In the genomic region with DNA sequence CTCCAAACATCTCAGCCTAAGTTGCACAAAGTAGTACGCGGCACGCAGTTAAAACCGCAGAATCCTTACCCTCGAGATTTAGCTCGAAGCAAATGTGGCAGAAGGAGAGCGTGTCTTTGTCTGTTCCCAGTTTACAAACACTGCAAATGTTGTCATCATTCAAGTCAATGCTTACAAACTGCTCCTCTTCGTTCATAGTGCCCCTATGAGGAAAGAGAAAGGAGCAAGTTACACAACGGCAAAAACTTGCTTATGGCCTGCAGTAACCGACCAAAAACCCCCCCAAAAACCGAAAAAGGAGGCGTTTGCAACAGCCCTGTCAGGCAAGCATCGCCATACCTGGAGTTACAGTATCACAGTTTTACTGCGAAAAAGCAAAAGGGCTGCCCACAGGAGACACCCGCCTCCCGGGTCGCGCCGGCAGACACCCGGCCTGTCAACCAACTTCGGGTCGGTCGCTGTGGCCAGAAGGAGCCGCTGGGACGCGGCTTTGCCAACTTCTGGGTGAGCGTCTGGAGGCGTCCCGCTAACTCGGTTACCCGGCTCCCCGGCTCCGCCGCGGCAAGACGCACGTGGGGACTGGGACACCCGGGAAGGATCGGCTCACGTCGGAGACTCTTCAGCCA, we compare ENCODE assay signal across 8 mouse cellular contexts. TPM values are rescaled to one million over a fixed set of nuclear protein-coding genes. Genes with fewer than 3 reads are reported as not detected.
A peak's percentile ranks its signal among the peaks of the same experiment; 100 is the strongest.
DNase-seq lines count a peak whose midpoint lies in the region; ATAC-seq and TF ChIP-seq lines count a peak whose summit lies in the region.

No protein-coding gene starts in this region.

- H3K9ac ChIP-seq in limb, embryonic 13.5 days, result peak overlapping the region; percentile 91
- peak overlapping the region; percentile 86 for H3K9ac ChIP-seq in midbrain, embryonic 11.5 days (ENCODE audit: low read length)

- peak overlapping the region; percentile 92 for H3K27ac ChIP-seq in limb, embryonic 13.5 days
- peak overlapping the region; percentile 66; the same call in 1 of the 2 replicates for H3K27ac ChIP-seq in midbrain, embryonic 11.5 days (ENCODE audit: low read depth, low read length)

- H3K79me2 ChIP-seq in C2C12 (ENCODE audit: control insufficient read depth, insufficient read depth), result peaks cover 37% of the 10 kb centered on the region

- peak overlapping the region; percentile 72 for H3K4me2 ChIP-seq in limb, embryonic 13.5 days (replicated peaks)
- peak overlapping the region; percentile 64 for H3K4me2 ChIP-seq in midbrain, embryonic 11.5 days

- peaks cover 8% of the 10 kb centered on the region for H3K79me3 ChIP-seq in C2C12 (ENCODE audit: low read depth)

- H3K36me3 ChIP-seq in C2C12 (ENCODE audit: control insufficient read depth, insufficient read depth), result no peaks in the 10 kb centered on the region
- H3K36me3 ChIP-seq in limb, embryonic 13.5 days, result peaks cover 8% of the 10 kb centered on the region; the same call in 1 of the 2 replicates
- H3K36me3 ChIP-seq in midbrain, embryonic 11.5 days (ENCODE audit: control insufficient read depth, insufficient read depth, low read length), result no peaks in the 10 kb centered on the region

- peak; percentile 22 to 23 for DNase-seq in frontal cortex, postnatal 25 days (ENCODE audit: low spot score in 2 of 2)
- DNase-seq in frontal cortex, postnatal 10 days (ENCODE audit: low spot score in 2 of 2), result no peak
- peak; percentile 71 to 72 for DNase-seq in cerebellum, postnatal 10 days
- peak; percentile 95 for DNase-seq in midbrain, embryonic 11.5 days (ENCODE audit: low spot score, missing footprints)
- peak; percentile 79 for DNase-seq in thymus, postnatal 14 days

- H3K4me3 ChIP-seq in C2C12 (ENCODE audit: insufficient read depth, poor library complexity, severe bottlenecking), result peak overlapping the region; percentile 61
- H3K4me3 ChIP-seq in limb, embryonic 13.5 days, result peak overlapping the region; percentile 83
- peak overlapping the region; percentile 72 for H3K4me3 ChIP-seq in midbrain, embryonic 11.5 days (ENCODE audit: low read depth, low read length)

- peak overlapping the region; percentile 94 for H3ac ChIP-seq in C2C12 (ENCODE audit: control insufficient read depth, insufficient read length, low read depth)

- under 1% methylated on average over 41 of the region's 41 CpGs for WGBS in limb, embryonic 13.5 days
- WGBS in midbrain, embryonic 11.5 days, result under 1% methylated on average over 41 of the region's 41 CpGs

- H3K27me3 ChIP-seq in C2C12 (ENCODE audit: control insufficient read depth, insufficient read depth, insufficient read length), result no peaks in the 10 kb centered on the region
- H3K27me3 ChIP-seq in limb, embryonic 13.5 days, result no peaks in the 10 kb centered on the region
- H3K27me3 ChIP-seq in midbrain, embryonic 11.5 days (ENCODE audit: control insufficient read depth, insufficient read depth, low read length), result no peaks in the 10 kb centered on the region

- peaks cover 18% of the 10 kb centered on the region for H3K4me1 ChIP-seq in limb, embryonic 13.5 days
- peaks cover 14% of the 10 kb centered on the region for H3K4me1 ChIP-seq in midbrain, embryonic 11.5 days (ENCODE audit: control insufficient read depth, insufficient read depth, low read length)

- no peaks in the 10 kb centered on the region for H3K9me3 ChIP-seq in limb, embryonic 13.5 days
- no peaks in the 10 kb centered on the region for H3K9me3 ChIP-seq in midbrain, embryonic 11.5 days (ENCODE audit: control insufficient read depth, low read length)

- TF ChIP-seq CTCF in C2C12 (IDR thresholded peaks at IDR 0.05; ENCODE audit: control insufficient read depth, insufficient read depth, insufficient read length), result no peak

- peak; percentile 37 for ATAC-seq in granulocyte monocyte progenitor cell, adult 5-6 weeks (replicated peaks; ENCODE audit: poor library complexity, severe bottlenecking)
- ATAC-seq in limb, embryonic 13.5 days (ENCODE audit: low FRiP score, low read depth), result peak; percentile 70; the same call in 1 of the 2 replicates
- peak; percentile 79 for ATAC-seq in midbrain, embryonic 11.5 days (ENCODE audit: low FRiP score)

TF ChIP-seq in C2C12, 6 proteins besides CTCF, POLR2A, EP300 and RAD21:
- TF ChIP-seq FOSL1 (IDR thresholded peaks at IDR 0.05; ENCODE audit: insufficient read depth, low read length, poor library complexity, severe bottlenecking), result no peak
- TF ChIP-seq MYOD1 (IDR thresholded peaks at IDR 0.05; ENCODE audit: control insufficient read depth, insufficient read length, low read depth), result no peak
- no peak for TF ChIP-seq USF1 (IDR thresholded peaks at IDR 0.05; ENCODE audit: low read depth)

RNA-seq across cellular contexts. Expression of a gene that starts 0.5 kb away (rescaled TPM):
- 5.2 TPM for polyA plus RNA-seq in C2C12 (2012; fragmentation: generic; extraction: Trizol)
- total RNA-seq in granulocyte monocyte progenitor cell, adult 5-6 weeks (2014; fragmentation: Nextera tagmentation), result 26.8 and 52.8 TPM in 2 replicates
- 53.9 and 58.5 TPM in 2 replicates for total RNA-seq in granulocyte monocyte progenitor cell, adult 5-6 weeks (2017)
- polyA plus RNA-seq in limb, embryonic 13.5 days (2015; fragmentation: Nextera tagmentation; extraction: Ambion mirVana), result 24.2 and 24.4 TPM in 2 replicates
- polyA plus RNA-seq in midbrain, embryonic 11.5 days (2014; fragmentation: Nextera tagmentation; extraction: Ambion mirVana), result 17.7 and 19.8 TPM in 2 replicates

Comparison
In these comparisons a context has a peak if more than half of its experiments do, and no peak if none do; other contexts are left out.
1. DNase-seq: peak in frontal cortex, postnatal 25 days (2 of 2), cerebellum, postnatal 10 days (2 of 2), midbrain, embryonic 11.5 days (single experiment) and thymus, postnatal 14 days (single experiment); none in frontal cortex, postnatal 10 days (0 of 2).
2. Peak in every context shown above with its lines, with median percentiles within 50 percentile points of each other: H3K4me3 ChIP-seq and ATAC-seq.